Mouse (Mus musculus) heart, adult 2 months (tissue): Measurements from ENCODE around the gene Purb.

Experiments
- CTCF ChIP-seq: fragments of 200-600 bp; IDR thresholded peaks from 2 replicates; pipeline ENCODE4 v1.8.1; 2022; ENCODE audit warnings: antibody characterized with exemption, mild to moderate bottlenecking, moderate library complexity
- POLR2A ChIP-seq: fragments of 200-500 bp; IDR thresholded peaks from 2 replicates; pipeline ENCODE4 v1.6.1; 2011; ENCODE audit warnings: mild to moderate bottlenecking, low read depth, low read length, control low read depth; ENCODE audit not compliant: insufficient read depth

GRCm38 (mm10) chr11:6524880-6525238 is 49.1 kb upstream of the Purb start:
- TF ChIP-seq POLR2A (no peak), CTCF (no peak)
